Mouse (Mus musculus) midbrain, embryonic 15.5 days (tissue): Measurements from ENCODE around the gene Ceacam12. TPM values are rescaled to one million over a fixed set of nuclear protein-coding genes. Genes with fewer than 3 reads are reported as not detected.
"Not testable (repeated sequence)": the region's sequence is repeated elsewhere in the genome, so short reads cannot be mapped to it uniquely, and the experiment has no call there.

Source experiments
- ATAC-seq: fragments of 200-750 bp; cut with Nextera tagmentation; replicated peaks from 2 replicates; pipeline ENCODE4 v1.8.0; 2017; ENCODE audit warnings: moderate TSS enrichment
- H3K27ac ChIP-seq: fragments of 300-500 bp; sonication (generic); 2 replicates; pipeline ENCODE4 v1.5.1; 2015; ENCODE audit warnings: mild to moderate bottlenecking, inconsistent platforms
- H3K27me3 ChIP-seq: fragments of 300-500 bp; sonication (generic); replicated peaks from 2 replicates; pipeline ENCODE4 v1.6.1; 2015; ENCODE audit warnings: inconsistent platforms
- H3K36me3 ChIP-seq: fragments of 300-500 bp; sonication (generic); replicated peaks from 2 replicates; pipeline ENCODE4 v1.6.1; 2015; ENCODE audit warnings: inconsistent platforms
- H3K4me1 ChIP-seq: fragments of 300-500 bp; sonication (generic); 2 replicates; pipeline ENCODE4 v1.6.1; 2015; ENCODE audit warnings: inconsistent platforms
- H3K4me2 ChIP-seq: fragments of 300-500 bp; sonication (generic); 2 replicates; pipeline ENCODE4 v1.6.1; 2015; ENCODE audit warnings: inconsistent platforms, mild to moderate bottlenecking, moderate library complexity
- H3K4me3 ChIP-seq: fragments of 300-500 bp; sonication (generic); 2 replicates; pipeline ENCODE4 v1.5.1; 2015; ENCODE audit warnings: mild to moderate bottlenecking, inconsistent platforms
- H3K9ac ChIP-seq: fragments of 300-500 bp; sonication (generic); 2 replicates; pipeline ENCODE4 v1.6.1; 2015; ENCODE audit warnings: mild to moderate bottlenecking, inconsistent platforms
- H3K9me3 ChIP-seq: fragments of 300-500 bp; sonication (generic); 2 replicates; pipeline ENCODE4 v1.6.1; 2016; ENCODE audit warnings: inconsistent platforms
- WGBS: fragments of 180-500 bp; shearing (Covaris S2); methylation state at CpG from one replicate; pipeline ENCODE4 v1.1.7; 2015; ENCODE audit warnings: mixed read lengths; 5-methylcytosine and 5-hydroxymethylcytosine counted together
- microRNA-seq: library from miRNA; unstranded; fragments of <30 nt; microRNA quantifications from one replicate; pipeline ENCODE4, GENCODE M21; 2016
- polyA plus RNA-seq: library from polyadenylated mRNA; unstranded; fragments of >200 nt; fragmentation: Nextera tagmentation; extraction: Ambion mirVana; gene quantifications from 2 replicates; pipeline ENCODE4 v1.2.1, GENCODE M21; 2015

Ceacam12 gene
- polyA plus RNA-seq: not detected in 2 replicates

DNA sequence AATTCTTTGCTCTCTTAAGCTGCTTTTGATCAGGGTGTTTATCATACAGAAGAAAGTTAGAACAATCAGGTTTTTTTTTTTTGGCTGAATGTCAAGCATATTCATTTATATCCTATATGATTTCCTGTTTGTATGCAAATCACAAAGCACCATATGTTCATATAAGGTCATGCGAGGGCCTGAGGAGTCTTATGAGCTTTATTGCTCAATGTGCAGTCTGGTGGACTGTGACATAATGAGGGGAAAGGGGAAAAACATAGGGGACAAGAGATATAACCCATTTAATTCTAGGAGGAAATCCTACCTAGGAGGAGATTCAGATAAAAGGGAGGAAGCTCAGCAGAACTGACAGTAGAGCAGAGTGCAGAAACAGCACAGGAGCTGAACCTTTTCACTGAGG, at the start of gene Ceacam12:
Ceacam12 (plus strand) TSS at position 301 of the 400 bp plus-strand sequence.
- H3K27ac ChIP-seq: no peak within 1 kb of the TSS
- ATAC-seq: no peak
- H3K4me3 ChIP-seq: no peak within 1 kb of the TSS
- H3K36me3 ChIP-seq: no peaks in the 10 kb centered on the region
- no peak within 1 kb of the TSS for H3K4me2 ChIP-seq
- H3K9ac ChIP-seq: no peak within 1 kb of the TSS
- H3K9me3 ChIP-seq: peaks cover 28% of the 10 kb centered on the region
- H3K4me1 ChIP-seq: no peaks in the 10 kb centered on the region
- no peaks in the 10 kb centered on the region for H3K27me3 ChIP-seq
- WGBS: 63% methylated on average over 1 of the region's 1 CpGs

DNA sequence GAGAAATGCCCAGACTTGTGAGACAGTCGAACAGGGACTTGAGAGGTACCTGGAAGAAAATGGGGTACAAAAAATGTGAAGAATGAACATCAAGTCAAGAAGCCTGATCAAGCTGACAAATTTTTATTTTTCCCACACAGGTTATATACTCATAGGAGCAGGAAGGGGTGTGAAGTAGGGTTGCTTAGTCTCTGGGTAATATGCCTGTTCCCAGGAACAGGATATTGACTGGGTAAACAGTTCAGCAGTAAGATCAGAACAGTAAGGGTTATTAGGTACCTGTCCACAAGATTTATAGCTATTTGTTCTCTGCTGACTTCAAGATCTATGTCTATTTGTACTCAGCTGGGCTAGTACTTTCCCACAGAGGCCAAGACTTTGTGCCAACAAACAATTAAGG, 8.1 kb downstream of the Ceacam12 start:
- H3K27ac ChIP-seq, H3K4me3 ChIP-seq, H3K4me2 ChIP-seq, H3K4me1 ChIP-seq, ATAC-seq, H3K9ac ChIP-seq, H3K36me3 ChIP-seq, H3K27me3 ChIP-seq: not testable (repeated sequence)
- 74% methylated on average over 1 of the region's 1 CpGs for WGBS
- peaks cover 32% of the 10 kb centered on the region for H3K9me3 ChIP-seq

DNA sequence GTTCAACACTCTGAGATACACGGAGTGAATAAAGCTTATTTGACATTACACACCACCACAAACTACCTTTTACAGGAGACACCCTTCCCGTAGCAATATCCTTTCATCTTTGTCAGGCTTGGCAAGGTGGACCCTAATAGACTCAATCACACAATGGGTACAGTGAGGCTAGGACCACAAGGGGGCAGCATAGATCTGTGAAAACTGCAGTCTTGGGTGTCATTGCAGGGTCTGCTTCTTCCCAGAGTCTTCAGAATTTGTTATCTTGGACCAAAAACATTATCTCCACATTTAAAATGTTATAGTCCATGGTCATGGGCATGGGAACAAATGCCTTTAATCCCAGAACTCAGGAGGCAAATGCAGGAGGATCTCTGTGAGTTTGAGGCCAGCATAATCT, 35.1 kb downstream of the Ceacam12 start:
- H3K36me3 ChIP-seq: no peaks in the 10 kb centered on the region
- no peak overlapping the region for H3K9ac ChIP-seq
- no peak for ATAC-seq
- peaks cover 38% of the 10 kb centered on the region for H3K9me3 ChIP-seq
- no peak overlapping the region for H3K4me2 ChIP-seq
- 49% methylated on average over 2 of the region's 2 CpGs for WGBS
- H3K27ac ChIP-seq: no peak overlapping the region
- H3K4me1 ChIP-seq: no peaks in the 10 kb centered on the region
- H3K27me3 ChIP-seq: no peaks in the 10 kb centered on the region
- H3K4me3 ChIP-seq: no peak overlapping the region

Small RNAs within 50 kb of the gene (microRNA-seq; reads per million reads assigned to microRNA genes)
- gene Gm22414: not detected

Other genes with a start within 250 kb of the Ceacam12 start
- gene Gm5155, start 194.2 kb upstream of the Ceacam12 start, polyA plus RNA-seq: not detected in 2 replicates
- not detected in 2 replicates for gene Ceacam11, start 93.8 kb upstream of the Ceacam12 start, polyA plus RNA-seq
- gene Ceacam13, start 56.0 kb upstream of the Ceacam12 start, polyA plus RNA-seq: not detected in 2 replicates
- gene Igfl3, start 110.6 kb downstream of the Ceacam12 start, polyA plus RNA-seq: not detected in 2 replicates
- not detected in 2 replicates for gene Mill1, start 179.4 kb downstream of the Ceacam12 start, polyA plus RNA-seq